Mouse (Mus musculus) megakaryocyte-erythroid progenitor cell, adult 5-6 weeks (primary cell): Measurements from ENCODE around the gene Rasal2. TPM values are rescaled to one million over a fixed set of nuclear protein-coding genes. Genes with fewer than 3 reads are reported as not detected.
A peak's percentile ranks its signal among the peaks of the same experiment; 100 is the strongest.

Source experiments
- ATAC-seq: replicated peaks from 2 replicates; pipeline ENCODE4 v1.8.0; 2016; ENCODE audit warnings: mild to moderate bottlenecking, inconsistent platforms; ENCODE audit not compliant: severe bottlenecking, poor library complexity, low FRiP score, low TSS enrichment
- total RNA-seq, 2 experiments: library from RNA; stranded (forward) in 1 of 2; stranded (reverse) in 1 of 2; fragments of 200-1000, 215-1000 nt in 1 of 2; fragments of >200 nt in 1 of 2; fragmentation: Nextera tagmentation in 1 of 2; gene quantifications; 2 replicates each; pipeline ENCODE4 v1.2.3; 2014 to 2017

Rasal2 gene
- total RNA-seq, 2 experiments from 2014 or later: 4.6 to 6.6 TPM

DNA sequence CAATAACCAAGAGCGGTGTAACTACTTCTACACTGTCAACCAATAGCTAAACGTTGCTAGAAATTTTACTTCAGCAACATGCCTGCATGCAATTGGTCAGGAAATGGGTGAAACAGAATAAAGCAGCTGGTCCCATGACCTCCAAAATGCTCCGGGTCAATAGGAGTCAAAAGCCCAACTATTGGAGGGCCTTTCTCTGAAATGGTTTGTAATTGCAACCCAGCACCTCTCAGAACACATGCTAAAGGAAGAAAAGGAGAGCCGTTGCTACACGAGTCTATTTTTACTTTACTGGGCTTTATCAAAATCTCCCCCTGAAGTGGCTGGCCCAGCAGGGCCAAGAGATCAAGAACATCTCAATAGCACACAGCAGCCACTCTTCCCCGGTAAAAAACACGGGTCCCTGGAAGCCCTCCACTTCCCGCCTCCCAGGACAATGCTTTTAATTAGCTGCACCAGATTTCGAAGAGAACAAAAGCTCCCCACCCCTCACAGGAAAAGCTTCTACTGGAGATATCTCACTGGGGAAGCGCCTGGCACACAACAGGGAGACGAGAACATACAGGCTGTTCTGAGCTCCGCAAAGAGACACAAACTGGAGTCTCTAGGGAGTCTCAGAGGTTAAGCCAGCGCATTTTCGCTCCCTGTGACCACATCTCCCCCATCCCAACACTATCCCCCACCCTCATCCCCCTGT is 30.8 kb upstream of the Rasal2 start:
- peak; percentile 53 for ATAC-seq

DNA sequence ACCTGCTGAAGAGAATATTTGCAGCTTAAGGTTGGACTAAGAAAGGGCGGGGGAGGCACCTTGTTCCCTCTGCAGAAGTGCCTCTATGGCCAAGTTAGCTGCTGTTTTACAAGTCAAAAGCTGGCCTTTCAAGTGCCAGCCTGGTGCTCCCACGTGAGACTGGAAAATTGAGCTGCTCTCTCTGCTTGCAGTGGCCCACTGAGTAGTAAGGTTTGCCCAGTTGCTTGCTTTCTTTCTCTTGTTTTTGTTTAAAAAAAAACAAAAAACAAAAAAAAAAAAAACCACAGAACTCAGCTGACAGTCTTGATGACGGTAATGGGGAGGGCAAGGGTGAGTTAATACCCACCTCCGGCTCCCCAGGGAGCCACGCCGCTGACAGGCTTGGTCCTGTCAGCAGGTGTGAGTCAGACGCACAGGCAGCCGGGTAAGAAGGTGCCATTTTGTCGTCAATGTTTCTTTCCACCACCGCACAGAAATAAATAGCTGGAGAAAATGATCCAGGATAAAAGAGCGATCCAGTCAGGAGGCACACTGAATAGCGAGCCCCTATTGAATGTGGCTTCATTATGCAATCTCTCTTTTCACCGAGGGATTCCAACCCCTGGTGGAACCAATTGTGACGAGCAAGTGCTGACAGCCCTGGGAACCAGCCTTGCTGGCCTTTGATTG is 27.7 kb upstream of the Rasal2 start:
- ATAC-seq: no peak

DNA sequence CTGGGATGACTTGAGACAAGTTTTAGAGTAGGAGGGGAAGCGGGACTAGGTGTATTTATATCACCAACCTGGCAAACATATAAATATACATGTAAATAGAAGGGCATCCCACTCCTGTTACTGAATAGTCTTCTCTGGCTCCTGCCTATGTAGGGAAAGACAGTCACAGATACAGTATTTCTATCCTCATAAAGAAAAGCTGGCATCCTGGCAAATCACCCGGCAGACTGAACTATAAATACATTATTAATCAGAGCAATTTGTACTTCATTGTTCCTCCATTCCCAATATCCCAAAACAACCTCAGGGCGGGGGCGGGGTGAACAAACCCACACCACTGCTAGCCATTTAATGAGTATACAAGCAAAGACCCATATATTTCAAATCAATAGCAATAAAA is 26.7 kb upstream of the Rasal2 start:
- ATAC-seq: no peak

DNA sequence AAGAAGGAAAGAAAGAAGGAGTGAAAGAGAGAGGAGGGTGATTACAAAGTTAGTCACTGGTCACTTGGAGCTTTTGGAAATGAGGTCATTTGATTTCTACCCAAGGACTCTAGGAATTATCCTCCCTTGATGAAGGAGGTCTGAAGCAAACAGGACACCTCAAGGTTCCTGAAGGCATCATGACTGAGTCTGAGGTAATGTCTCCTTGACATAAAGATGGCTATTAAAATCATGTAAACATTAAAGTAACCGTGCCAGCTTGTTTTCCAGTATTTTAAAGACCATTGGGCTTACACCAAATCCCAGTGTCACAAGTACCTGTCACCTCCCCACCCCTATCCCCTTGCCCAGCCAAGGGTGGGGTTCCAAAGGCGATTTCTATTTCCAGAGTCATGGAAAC is 25.9 kb upstream of the Rasal2 start:
- no peak for ATAC-seq

DNA sequence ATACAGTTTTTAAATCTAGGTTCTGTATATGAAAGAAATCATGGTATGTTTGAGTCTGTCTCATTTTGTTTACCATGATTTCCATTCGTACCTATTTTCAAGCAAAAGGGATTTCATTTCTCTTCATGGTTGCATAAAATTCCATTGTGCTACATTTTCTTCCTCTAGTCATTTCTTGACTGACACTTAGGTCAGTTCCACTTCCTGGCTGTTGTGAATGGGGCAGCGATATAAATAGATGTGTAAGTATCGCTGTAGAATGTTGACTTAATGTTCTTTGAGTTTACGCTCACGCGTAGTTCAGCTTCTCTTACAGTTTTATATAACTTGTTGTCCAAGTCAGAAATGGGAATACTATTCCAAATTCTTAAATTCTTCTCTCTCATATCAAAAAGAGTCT is 23.5 kb upstream of the Rasal2 start:
- no peak for ATAC-seq

DNA sequence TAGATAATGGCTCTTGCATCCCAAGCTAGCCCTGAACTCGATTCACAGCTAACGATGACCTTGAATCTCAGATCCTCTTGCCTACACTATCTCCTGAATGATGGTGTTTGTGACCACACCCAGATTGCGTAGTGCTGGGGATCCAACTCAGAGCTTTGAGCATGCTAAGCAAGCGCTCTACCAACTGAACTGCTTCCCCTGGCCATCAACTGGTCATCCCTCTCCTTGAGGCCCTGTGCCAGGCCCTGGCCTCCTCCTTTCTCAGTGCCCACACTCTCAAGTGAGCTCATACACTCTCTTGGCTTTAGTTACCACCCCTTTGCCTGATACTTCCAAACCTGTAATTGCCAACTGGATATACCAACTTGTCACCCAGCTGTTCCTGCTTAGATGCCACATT is 22.0 kb upstream of the Rasal2 start:
- no peak for ATAC-seq

DNA sequence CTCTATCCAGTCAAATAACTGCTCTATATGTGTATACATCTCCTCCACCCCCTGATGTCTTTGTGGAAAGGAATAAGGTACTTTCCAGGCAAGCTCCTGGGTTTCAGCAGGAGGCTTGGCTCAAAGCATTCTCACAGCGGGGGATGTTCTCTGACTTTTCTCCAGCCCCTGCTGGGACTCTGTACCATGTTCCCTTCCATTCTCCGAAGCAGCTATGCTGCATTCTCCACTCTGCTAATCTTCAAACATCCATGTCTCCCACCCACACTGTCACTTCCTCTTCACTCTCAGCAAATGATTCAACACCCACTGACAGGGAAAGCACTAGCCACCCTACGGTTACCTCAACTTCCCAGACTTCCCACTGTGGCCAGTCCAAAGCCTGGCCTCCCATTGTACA is 20.9 kb upstream of the Rasal2 start:
- no peak for ATAC-seq

DNA sequence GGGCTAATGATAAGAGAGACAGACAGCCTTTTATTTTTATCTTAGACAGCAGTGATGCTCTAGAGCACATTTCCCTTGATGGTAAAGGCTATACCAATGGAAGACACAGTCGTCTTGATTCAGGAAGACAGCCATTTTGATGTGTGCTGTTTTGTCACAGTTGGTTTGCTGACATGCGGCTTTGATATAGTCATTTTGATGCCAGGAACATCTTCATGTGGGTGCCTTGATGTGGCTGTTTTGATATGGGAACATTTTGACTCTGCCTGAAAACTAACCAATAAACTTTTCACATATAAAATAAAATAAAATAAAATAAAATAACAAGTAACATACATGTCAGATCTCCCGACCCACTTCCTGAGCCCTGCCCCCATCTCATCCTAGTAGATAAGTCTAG is 16.0 kb upstream of the Rasal2 start:
- ATAC-seq: no peak

DNA sequence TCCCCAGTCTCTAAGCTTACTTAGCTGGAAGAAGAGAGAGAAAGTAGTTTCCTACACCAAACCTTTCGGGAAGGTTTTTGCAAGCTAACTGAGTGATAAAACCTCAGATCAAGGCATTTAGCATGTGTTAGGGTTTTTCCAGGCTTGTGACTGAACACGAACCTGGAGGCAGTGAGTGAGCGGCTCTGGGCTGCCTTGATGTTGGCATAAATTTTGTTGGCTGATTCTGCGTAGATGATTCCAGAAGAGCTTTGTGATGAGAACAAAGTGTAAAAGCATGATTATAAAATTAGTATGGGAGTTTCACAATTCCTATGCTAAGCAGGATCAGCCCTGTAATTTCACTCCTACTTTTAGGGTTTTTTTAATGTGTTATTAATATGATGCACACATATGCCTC is 15.2 kb upstream of the Rasal2 start:
- no peak for ATAC-seq

DNA sequence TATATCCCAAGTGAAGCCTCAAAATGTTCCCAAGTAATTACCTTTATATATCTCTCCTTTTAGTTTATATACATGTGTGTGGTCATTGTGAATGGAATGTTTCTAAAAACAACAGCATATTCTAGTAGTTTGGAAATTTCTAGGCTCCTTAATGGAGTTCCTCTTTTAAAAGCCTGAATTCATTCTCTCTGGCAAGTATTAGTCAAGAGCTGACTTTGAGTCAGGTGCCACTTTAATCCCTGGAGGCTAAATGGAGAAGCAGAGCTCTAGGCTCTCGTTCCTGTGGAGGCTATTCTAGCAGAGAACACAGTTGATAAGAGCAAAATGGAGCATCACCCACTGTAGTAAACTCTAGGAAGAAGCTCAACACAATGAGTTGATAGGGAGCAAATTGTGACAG is 14.5 kb upstream of the Rasal2 start:
- ATAC-seq: no peak

DNA sequence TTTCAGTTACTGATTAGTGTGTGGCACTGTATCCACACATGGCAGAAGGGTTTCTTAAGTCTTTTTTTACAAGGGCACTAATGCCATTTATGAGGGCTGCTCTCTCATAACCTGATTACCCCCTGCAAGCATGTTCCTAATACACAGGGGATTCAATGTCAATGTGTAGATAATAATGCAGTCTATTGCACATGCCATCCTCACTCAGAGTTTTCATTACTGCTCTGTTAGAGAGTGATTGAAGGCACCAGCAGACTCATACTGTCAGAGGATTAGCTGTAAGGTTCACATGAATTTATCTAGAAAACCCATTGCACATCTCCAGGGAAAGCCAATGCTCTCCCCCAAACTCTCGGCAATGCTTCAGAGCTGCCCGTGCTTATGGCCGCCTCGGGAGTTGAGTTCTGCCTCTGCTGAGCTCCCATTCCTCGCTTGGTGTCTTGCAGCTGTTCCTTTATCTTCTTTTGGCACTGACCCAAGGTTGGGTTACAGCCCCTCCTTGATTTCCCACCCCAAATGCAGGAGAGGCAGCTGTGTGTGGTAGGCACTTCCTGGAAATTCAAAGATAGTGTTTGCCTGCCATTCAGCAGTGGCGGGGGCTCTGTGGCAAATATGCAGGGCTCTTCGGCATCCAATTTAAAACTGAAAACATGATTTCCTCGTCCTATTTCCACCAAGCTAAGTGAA is 13.5 kb upstream of the Rasal2 start:
- peak; percentile 82 for ATAC-seq

DNA sequence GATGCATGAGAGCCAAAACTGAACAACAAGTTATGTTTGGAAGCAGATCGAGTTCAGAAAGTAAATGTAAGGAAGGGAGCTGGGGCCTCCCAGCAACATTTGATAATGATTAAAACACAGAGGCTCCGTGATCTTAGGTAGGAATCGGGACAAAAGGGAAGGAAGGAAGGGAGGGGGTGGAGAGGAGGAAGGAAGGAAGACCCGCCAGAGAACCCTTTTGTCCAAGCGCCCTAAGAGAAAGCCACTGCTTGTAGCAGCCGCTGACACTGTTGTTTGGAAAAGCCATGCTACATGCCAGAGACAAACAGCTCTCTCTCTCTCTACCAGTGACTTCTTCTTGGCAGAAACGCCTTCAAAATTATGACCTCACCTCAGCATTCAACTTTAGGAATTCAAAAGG is 5.5 kb upstream of the Rasal2 start:
- ATAC-seq: no peak

DNA sequence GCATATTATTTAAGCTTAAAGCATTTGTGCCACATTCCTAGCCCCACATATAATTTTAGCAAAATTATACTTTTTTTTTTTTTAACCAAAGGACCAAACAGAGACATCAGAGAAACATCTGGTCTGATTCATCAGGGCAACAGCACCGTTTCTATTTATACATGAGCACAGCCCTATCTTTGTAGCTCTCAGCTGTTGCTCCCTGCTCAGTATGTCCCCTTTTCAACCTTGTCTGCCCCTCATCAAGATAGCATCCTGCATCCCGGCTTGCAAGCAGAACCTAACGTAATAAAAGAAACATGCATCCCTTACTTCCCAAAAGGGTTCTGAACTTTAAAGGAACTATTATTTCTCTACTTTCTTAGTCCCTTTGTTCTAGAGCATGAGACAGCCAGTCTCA is 5.0 kb upstream of the Rasal2 start:
- ATAC-seq: no peak

DNA sequence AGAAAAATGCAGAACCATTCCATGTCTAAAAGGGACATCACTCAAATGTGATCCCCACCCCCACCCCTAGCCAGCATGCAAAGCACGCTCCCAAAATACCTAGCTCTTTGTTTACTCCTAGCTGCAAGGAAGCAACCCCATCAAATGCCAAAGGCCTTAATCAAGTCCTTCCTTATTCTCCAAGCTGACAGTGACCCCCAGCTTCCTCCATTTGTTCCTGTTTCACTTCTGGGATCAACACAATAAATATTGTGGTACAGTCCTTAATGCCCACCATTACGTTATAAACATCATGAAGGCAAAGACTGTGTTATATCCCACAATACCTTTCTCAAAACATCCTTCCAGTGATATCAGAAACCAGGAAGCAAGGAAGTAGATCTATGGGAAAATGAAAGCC is 4.2 kb upstream of the Rasal2 start:
- no peak for ATAC-seq

DNA sequence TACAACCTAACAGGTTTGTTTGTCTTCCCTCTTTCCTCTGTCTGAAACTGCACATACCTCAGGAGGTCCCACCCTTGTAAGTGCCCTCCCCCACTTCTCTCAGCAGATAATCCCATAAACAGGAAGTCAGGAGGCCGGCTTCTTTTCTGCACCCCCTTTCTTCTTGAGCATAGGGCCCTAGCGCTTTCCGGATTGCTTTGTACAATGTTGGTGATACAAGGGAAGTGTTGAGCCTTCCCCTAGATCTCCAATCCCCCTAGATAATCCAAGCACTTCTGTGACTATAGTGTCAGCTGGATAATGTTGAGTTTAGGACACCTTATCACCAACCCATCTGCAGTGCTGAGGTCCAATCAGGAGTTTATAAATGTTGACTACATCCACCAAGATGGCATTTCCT is 3.4 kb upstream of the Rasal2 start:
- ATAC-seq: no peak

DNA sequence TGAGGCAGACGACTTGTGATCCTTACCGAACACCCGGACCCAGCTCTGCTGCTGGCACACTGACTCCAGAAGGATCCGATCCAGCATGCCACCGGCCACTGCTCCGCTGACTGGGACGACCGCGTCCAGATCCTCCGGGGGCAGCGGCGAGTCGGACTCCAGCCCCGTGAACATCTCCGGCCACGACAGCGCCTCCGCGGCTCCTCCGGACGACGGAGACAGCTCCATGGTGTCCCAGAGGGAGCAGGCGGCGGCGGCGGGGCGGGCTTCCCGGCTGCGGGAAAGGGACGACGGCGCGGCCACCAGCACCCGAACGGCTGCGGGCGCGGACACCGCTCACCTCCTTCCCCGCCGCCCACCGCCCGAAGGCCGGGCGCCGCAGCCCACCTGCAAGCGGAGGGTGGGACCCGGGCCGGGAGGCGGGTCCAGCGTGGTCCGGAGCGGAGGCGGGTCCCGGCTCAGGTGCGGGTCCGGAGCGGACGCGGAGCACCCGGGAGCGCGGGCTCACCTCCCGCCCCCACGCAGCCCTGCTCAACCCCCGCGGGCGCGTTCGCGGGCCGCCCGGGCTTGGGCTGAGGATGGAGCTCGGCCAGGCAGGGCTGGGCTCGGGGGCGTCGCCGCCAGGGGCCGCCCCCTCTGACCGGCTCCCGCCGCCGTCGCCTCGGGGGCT is 549 bp downstream of the Rasal2 start:
- peak; percentile 27 for ATAC-seq

DNA sequence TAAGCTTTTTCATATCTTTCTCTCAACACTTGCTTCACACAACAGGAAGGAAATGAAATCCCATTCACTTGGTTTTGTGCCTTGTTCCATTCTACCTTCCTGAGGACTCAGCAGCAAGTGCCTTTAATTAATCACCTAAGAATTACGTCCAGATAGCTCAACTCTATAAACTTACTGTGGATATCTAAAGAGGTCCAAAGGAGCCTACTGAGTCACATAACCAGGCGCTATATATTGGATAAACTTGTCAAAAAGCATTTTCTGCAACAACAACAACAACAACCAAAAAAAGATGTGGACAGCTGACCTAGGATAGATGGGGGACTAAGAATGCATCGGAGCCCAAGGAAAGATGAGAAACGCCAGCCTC is 1.1 kb downstream of the Rasal2 start:
- no peak for ATAC-seq

DNA sequence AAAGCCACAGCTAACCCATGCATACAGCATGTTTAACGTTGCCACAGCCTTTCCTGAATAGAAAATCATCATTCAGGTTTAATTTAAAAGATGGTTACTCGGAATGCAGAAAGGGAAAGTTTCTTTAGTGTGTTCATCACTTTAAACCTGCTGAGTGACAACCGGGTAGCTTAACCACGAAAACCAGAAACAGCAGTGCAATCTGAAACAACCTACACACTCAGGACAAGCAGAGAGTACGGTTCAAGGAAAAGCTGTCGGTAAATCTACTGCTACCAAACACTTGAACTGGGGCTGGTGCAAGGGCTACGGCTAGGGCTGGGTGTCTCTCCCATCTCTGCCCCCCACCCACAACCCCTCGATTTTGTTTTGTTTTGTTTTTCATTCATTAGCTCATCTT is 1.5 kb downstream of the Rasal2 start:
- ATAC-seq: peak; percentile 19; the same call in 1 of the 2 replicates

DNA sequence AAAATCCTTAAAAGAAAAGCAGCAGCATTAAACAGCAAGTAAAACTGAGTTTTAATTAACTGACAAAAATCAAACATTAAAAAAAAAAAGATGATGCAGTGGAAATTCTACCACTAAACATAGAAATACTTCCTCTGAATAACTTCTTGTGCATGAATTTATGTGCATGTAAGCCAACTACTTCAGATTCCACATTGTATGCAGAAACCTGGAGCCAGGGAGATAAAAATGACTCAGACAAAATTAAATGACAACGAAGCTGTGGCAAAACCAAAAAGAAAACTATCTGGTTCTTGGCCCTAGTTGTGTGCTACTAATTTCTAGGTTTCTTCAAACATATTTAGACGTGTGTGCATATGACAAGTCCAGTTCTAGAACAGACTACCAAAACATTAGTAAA is 2.7 kb downstream of the Rasal2 start:
- ATAC-seq: no peak

DNA sequence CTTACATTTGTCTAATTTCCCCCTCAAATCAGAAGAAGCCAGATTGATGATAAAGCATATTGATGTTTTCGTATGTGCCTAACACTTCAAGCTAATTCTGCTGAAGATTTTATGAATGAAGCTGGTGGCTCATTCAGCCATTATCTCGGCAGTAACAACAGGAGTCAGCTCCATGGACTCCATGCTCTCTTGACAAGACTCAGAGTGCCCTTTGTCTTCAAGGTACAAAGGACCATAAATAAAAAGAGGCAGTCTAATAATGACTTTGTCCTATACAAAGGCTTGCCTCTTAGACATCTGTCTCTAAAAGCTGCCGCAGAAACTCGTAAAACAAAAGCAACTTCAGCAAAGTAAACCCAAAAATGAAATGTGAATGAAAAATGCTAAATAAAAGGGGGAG is 24.4 kb downstream of the Rasal2 start:
- no peak for ATAC-seq
